21 mouse cellular contexts compared by ENCODE assay signal in genomic region chr7:105740089-105740795, GRCm38 (mm10). TPM values are rescaled to one million over a fixed set of nuclear protein-coding genes. Genes with fewer than 3 reads are reported as not detected.
DNase-seq lines count a peak whose midpoint lies in the region; ATAC-seq and TF ChIP-seq lines count a peak whose summit lies in the region.
"Had no signal": no experiment of that assay in that cellular context is flagged by ENCODE, and none has a peak within 500 bp of the region (broad histone marks: within the 10 kb centered on the region; RNA-seq: fewer than 3 reads in every experiment).

No protein-coding gene starts in this region.

- H3K27me3 ChIP-seq in embryonic facial prominence, embryonic 15.5 days = no peaks in the 10 kb centered on the region
- no peaks in the 10 kb centered on the region for H3K27me3 ChIP-seq in embryonic facial prominence, embryonic 10.5 days (replicated peaks; ENCODE audit: low read depth, poor library complexity, severe bottlenecking)
- no peaks in the 10 kb centered on the region for H3K27me3 ChIP-seq in heart, embryonic 13.5 days (replicated peaks)
- no peaks in the 10 kb centered on the region for H3K27me3 ChIP-seq in liver, embryonic 11.5 days (replicated peaks; ENCODE audit: control insufficient read depth, insufficient read depth, low read length)
- H3K27me3 ChIP-seq in liver, postnatal 0 days (ENCODE audit: insufficient read depth, low read length) = no peaks in the 10 kb centered on the region
- H3K27me3 ChIP-seq in liver, embryonic 13.5 days = no peaks in the 10 kb centered on the region
- H3K27me3 ChIP-seq: forebrain, embryonic 15.5 days; limb, embryonic 13.5 days had no signal

- ATAC-seq in embryonic facial prominence, embryonic 15.5 days (ENCODE audit: insufficient number of reproducible peaks, low FRiP score, low TSS enrichment, low read depth) = no peak
- ATAC-seq in heart, embryonic 13.5 days (ENCODE audit: extremely low read depth, insufficient number of reproducible peaks, low FRiP score, low TSS enrichment) = no peak
- ATAC-seq in liver, embryonic 11.5 days (replicated peaks; ENCODE audit: low FRiP score) = no peak
- no peak for ATAC-seq in liver, postnatal 0 days
- no peak for ATAC-seq in liver, embryonic 13.5 days (ENCODE audit: low read depth)
- ATAC-seq: CD4-positive, CD25-positive, alpha-beta regulatory T cell, adult 4 months; forebrain, embryonic 15.5 days; hindbrain, postnatal 0 days had no signal

- H3K4me1 ChIP-seq in embryonic facial prominence, embryonic 15.5 days = peaks cover 46% of the 10 kb centered on the region
- H3K4me1 ChIP-seq in embryonic facial prominence, embryonic 10.5 days = peaks cover 51% of the 10 kb centered on the region
- H3K4me1 ChIP-seq in heart, embryonic 13.5 days = peaks cover 47% of the 10 kb centered on the region
- H3K4me1 ChIP-seq in liver, embryonic 11.5 days (replicated peaks; ENCODE audit: control insufficient read depth, insufficient read depth, low read length) = peaks cover 32% of the 10 kb centered on the region
- H3K4me1 ChIP-seq in liver, postnatal 0 days (ENCODE audit: insufficient read depth) = peaks cover 29% of the 10 kb centered on the region
- peaks cover 63% of the 10 kb centered on the region for H3K4me1 ChIP-seq in liver, embryonic 13.5 days (replicated peaks)
- H3K4me1 ChIP-seq in lung, adult 2 months (ENCODE audit: control insufficient read depth, insufficient read depth, low read length) = peaks cover 18% of the 10 kb centered on the region

- no peaks in the 10 kb centered on the region for H3K9me3 ChIP-seq in embryonic facial prominence, embryonic 15.5 days (replicated peaks)
- H3K9me3 ChIP-seq in embryonic facial prominence, embryonic 10.5 days = no peaks in the 10 kb centered on the region
- no peaks in the 10 kb centered on the region for H3K9me3 ChIP-seq in heart, embryonic 13.5 days
- H3K9me3 ChIP-seq in liver, embryonic 11.5 days (ENCODE audit: control insufficient read depth, low read length) = no peaks in the 10 kb centered on the region
- no peaks in the 10 kb centered on the region for H3K9me3 ChIP-seq in liver, postnatal 0 days (ENCODE audit: low read length)
- no peaks in the 10 kb centered on the region for H3K9me3 ChIP-seq in liver, embryonic 13.5 days (replicated peaks)
- H3K9me3 ChIP-seq: forebrain, embryonic 15.5 days; G1E; hindbrain, embryonic 10.5 days; limb, embryonic 13.5 days had no signal

- no peak for TF ChIP-seq EP300 in liver, postnatal 0 days (IDR thresholded peaks at IDR 0.05; ENCODE audit: low read depth)

- peaks cover 35% of the 10 kb centered on the region for H3K36me3 ChIP-seq in embryonic facial prominence, embryonic 15.5 days
- peaks cover 38% of the 10 kb centered on the region for H3K36me3 ChIP-seq in embryonic facial prominence, embryonic 10.5 days (replicated peaks)
- peaks cover 41% of the 10 kb centered on the region for H3K36me3 ChIP-seq in heart, embryonic 13.5 days
- H3K36me3 ChIP-seq in liver, embryonic 11.5 days (ENCODE audit: control insufficient read depth, insufficient read depth, low read length) = peaks cover 24% of the 10 kb centered on the region
- peaks cover 26% of the 10 kb centered on the region for H3K36me3 ChIP-seq in liver, postnatal 0 days (replicated peaks; ENCODE audit: insufficient read depth, low read length)
- H3K36me3 ChIP-seq in liver, embryonic 13.5 days = peaks cover 38% of the 10 kb centered on the region

- no peak overlapping the region for H3K4me2 ChIP-seq in embryonic facial prominence, embryonic 15.5 days (replicated peaks)
- H3K4me2 ChIP-seq in heart, embryonic 13.5 days = no peak overlapping the region
- no peak overlapping the region for H3K4me2 ChIP-seq in liver, embryonic 11.5 days
- H3K4me2 ChIP-seq in liver, postnatal 0 days (ENCODE audit: low read depth, low read length) = no peak overlapping the region
- H3K4me2 ChIP-seq in liver, embryonic 13.5 days = no peak overlapping the region
- H3K4me2 ChIP-seq: forebrain, embryonic 15.5 days had no signal

- DNase-seq in embryonic facial prominence, embryonic 10.5 days (ENCODE audit: low spot score) = no peak
- no peak for DNase-seq in heart, postnatal 4 days
- DNase-seq in liver, embryonic 11.5 days (ENCODE audit: low spot score) = peak; percentile 28
- DNase-seq in liver, postnatal 0 days = no peak
- no peak for DNase-seq in liver, embryonic 13.5 days
- no peak for DNase-seq in lung, adult 2 months
- DNase-seq: adrenal gland, postnatal 25 days; heart, adult 18-20 months; kidney, adult 2 months; kidney, postnatal 4 days; retina, postnatal 1 day; right cerebral cortex, postnatal 4 days; thymus, postnatal 14 days had no signal

- WGBS in embryonic facial prominence, embryonic 15.5 days = 84% methylated on average over 13 of the region's 13 CpGs
- 91% methylated on average over 13 of the region's 13 CpGs for WGBS in embryonic facial prominence, embryonic 10.5 days
- WGBS in heart, embryonic 13.5 days = 89% methylated on average over 13 of the region's 13 CpGs
- WGBS in liver, embryonic 11.5 days = 90% methylated on average over 13 of the region's 13 CpGs
- 92% methylated on average over 13 of the region's 13 CpGs for WGBS in liver, postnatal 0 days (ENCODE audit: insufficient replicate concordance)
- 86% methylated on average over 13 of the region's 13 CpGs for WGBS in liver, embryonic 13.5 days (ENCODE audit: insufficient replicate concordance)
- WGBS in lung, adult 2 months = 88% methylated on average over 13 of the region's 13 CpGs

- no peak overlapping the region for H3K9ac ChIP-seq in embryonic facial prominence, embryonic 15.5 days
- H3K9ac ChIP-seq in heart, embryonic 13.5 days = 0 out of 2 replicates have a peak overlapping the region, but pooled peaks have one; percentile 68
- no peak overlapping the region for H3K9ac ChIP-seq in liver, embryonic 11.5 days (ENCODE audit: low read depth, low read length)
- H3K9ac ChIP-seq in liver, postnatal 0 days (replicated peaks) = no peak overlapping the region
- H3K9ac ChIP-seq in liver, embryonic 13.5 days = no peak overlapping the region
- H3K9ac ChIP-seq: forebrain, embryonic 15.5 days; limb, embryonic 13.5 days had no signal

- H3K4me3 ChIP-seq in embryonic facial prominence, embryonic 15.5 days (replicated peaks) = no peak overlapping the region
- H3K4me3 ChIP-seq in embryonic facial prominence, embryonic 10.5 days = no peak overlapping the region
- H3K4me3 ChIP-seq in heart, embryonic 13.5 days = no peak overlapping the region
- H3K4me3 ChIP-seq in liver, embryonic 11.5 days (ENCODE audit: low read depth, low read length) = no peak overlapping the region
- no peak overlapping the region for H3K4me3 ChIP-seq in liver, postnatal 0 days (ENCODE audit: low read depth, low read length)
- H3K4me3 ChIP-seq in liver, embryonic 13.5 days (replicated peaks) = no peak overlapping the region
- no peak overlapping the region for H3K4me3 ChIP-seq in lung, adult 2 months (replicated peaks; ENCODE audit: extremely low read depth, low read depth, low read length)
- H3K4me3 ChIP-seq: forebrain, embryonic 15.5 days; hindbrain, embryonic 10.5 days had no signal

- peak overlapping the region; percentile 89 for H3K27ac ChIP-seq in embryonic facial prominence, embryonic 15.5 days (replicated peaks)
- no peak overlapping the region for H3K27ac ChIP-seq in embryonic facial prominence, embryonic 10.5 days (replicated peaks)
- H3K27ac ChIP-seq in heart, embryonic 13.5 days (replicated peaks) = peak overlapping the region; percentile 98; the same call in 1 of the 2 replicates
- no peak overlapping the region for H3K27ac ChIP-seq in liver, embryonic 11.5 days (ENCODE audit: low read depth, low read length)
- no peak overlapping the region for H3K27ac ChIP-seq in liver, postnatal 0 days (ENCODE audit: low read depth)
- peak overlapping the region; percentile 40; the same call in 1 of the 2 replicates for H3K27ac ChIP-seq in liver, embryonic 13.5 days
- H3K27ac ChIP-seq: forebrain, embryonic 15.5 days; hindbrain, postnatal 0 days; limb, embryonic 13.5 days had no signal

- no peak for TF ChIP-seq CTCF in liver, postnatal 0 days (IDR thresholded peaks at IDR 0.05; ENCODE audit: low read depth)
- TF ChIP-seq CTCF in lung, adult 2 months (IDR thresholded peaks at IDR 0.05; ENCODE audit: insufficient read depth, low read length) = no peak

- TF ChIP-seq POLR2A in lung, adult 2 months (IDR thresholded peaks at IDR 0.05; ENCODE audit: borderline replicate concordance, extremely low read depth, low read depth, low read length) = no peak

RNA-seq across cellular contexts. Expression of gene Rrp8, which starts 3.1 kb away (rescaled TPM):
- 35.4 and 40.9 TPM in 2 replicates for polyA plus RNA-seq in embryonic facial prominence, embryonic 15.5 days (2015; fragmentation: Nextera tagmentation; extraction: Ambion mirVana)
- polyA plus RNA-seq in embryonic facial prominence, embryonic 10.5 days (2016; fragmentation: Nextera tagmentation; extraction: Ambion mirVana) = 45.3 and 45.4 TPM in 2 replicates
- 25.0 and 25.1 TPM in 2 replicates for polyA plus RNA-seq in heart, embryonic 13.5 days (2015; fragmentation: Nextera tagmentation; extraction: Ambion mirVana)
- 10 to 100 TPM; 15.1 to 17.8 TPM for total RNA-seq in heart, postnatal 4 days (2021)
- polyA plus RNA-seq in liver, embryonic 11.5 days (2014; fragmentation: Nextera tagmentation; extraction: Ambion mirVana) = 42.3 and 52.3 TPM in 2 replicates
- polyA plus RNA-seq in liver, postnatal 0 days (2015; fragmentation: Nextera tagmentation; extraction: Ambion mirVana) = 10.6 and 11.6 TPM in 2 replicates
- polyA plus RNA-seq in liver, embryonic 13.5 days (2015; fragmentation: Nextera tagmentation; extraction: Ambion mirVana) = 25.2 and 27.4 TPM in 2 replicates
- polyA plus RNA-seq in lung, adult 2 months (2012; rRNA removed) = 7.5 and 8.4 TPM in 2 replicates

RNA-seq across cellular contexts. Expression of gene Ilk, which starts 3.9 kb away (rescaled TPM):
- 357 and 386 TPM in 2 replicates for polyA plus RNA-seq in embryonic facial prominence, embryonic 15.5 days (2015; fragmentation: Nextera tagmentation; extraction: Ambion mirVana)
- polyA plus RNA-seq in embryonic facial prominence, embryonic 10.5 days (2016; fragmentation: Nextera tagmentation; extraction: Ambion mirVana) = 214 and 219 TPM in 2 replicates
- polyA plus RNA-seq in heart, embryonic 13.5 days (2015; fragmentation: Nextera tagmentation; extraction: Ambion mirVana) = 354 and 386 TPM in 2 replicates
- 100 to 1,000 TPM; 214 to 215 TPM for total RNA-seq in heart, postnatal 4 days (2021)
- 221 and 231 TPM in 2 replicates for polyA plus RNA-seq in liver, embryonic 11.5 days (2014; fragmentation: Nextera tagmentation; extraction: Ambion mirVana)
- 95.1 and 103 TPM in 2 replicates for polyA plus RNA-seq in liver, postnatal 0 days (2015; fragmentation: Nextera tagmentation; extraction: Ambion mirVana)
- 125 and 138 TPM in 2 replicates for polyA plus RNA-seq in liver, embryonic 13.5 days (2015; fragmentation: Nextera tagmentation; extraction: Ambion mirVana)
- 159 and 195 TPM in 2 replicates for polyA plus RNA-seq in lung, adult 2 months (2012; rRNA removed)

RNA-seq across cellular contexts. Expression of gene Taf10, which starts 3.9 kb away (rescaled TPM):
- 128 and 131 TPM in 2 replicates for polyA plus RNA-seq in embryonic facial prominence, embryonic 15.5 days (2015; fragmentation: Nextera tagmentation; extraction: Ambion mirVana)
- 154 and 163 TPM in 2 replicates for polyA plus RNA-seq in embryonic facial prominence, embryonic 10.5 days (2016; fragmentation: Nextera tagmentation; extraction: Ambion mirVana)
- 120 and 134 TPM in 2 replicates for polyA plus RNA-seq in heart, embryonic 13.5 days (2015; fragmentation: Nextera tagmentation; extraction: Ambion mirVana)
- 100 to 1,000 TPM; 122 to 125 TPM for total RNA-seq in heart, postnatal 4 days (2021)
- polyA plus RNA-seq in liver, embryonic 11.5 days (2014; fragmentation: Nextera tagmentation; extraction: Ambion mirVana) = 229 and 244 TPM in 2 replicates
- 104 and 110 TPM in 2 replicates for polyA plus RNA-seq in liver, postnatal 0 days (2015; fragmentation: Nextera tagmentation; extraction: Ambion mirVana)
- 130 and 158 TPM in 2 replicates for polyA plus RNA-seq in liver, embryonic 13.5 days (2015; fragmentation: Nextera tagmentation; extraction: Ambion mirVana)
- polyA plus RNA-seq in lung, adult 2 months (2012; rRNA removed) = 276 and 345 TPM in 2 replicates

RNA-seq across cellular contexts. Expression of gene Tpp1, which starts 11.8 kb away (rescaled TPM):
- 67.0 and 82.0 TPM in 2 replicates for polyA plus RNA-seq in embryonic facial prominence, embryonic 15.5 days (2015; fragmentation: Nextera tagmentation; extraction: Ambion mirVana)
- polyA plus RNA-seq in embryonic facial prominence, embryonic 10.5 days (2016; fragmentation: Nextera tagmentation; extraction: Ambion mirVana) = 45.0 and 49.2 TPM in 2 replicates
- 80.7 and 88.2 TPM in 2 replicates for polyA plus RNA-seq in heart, embryonic 13.5 days (2015; fragmentation: Nextera tagmentation; extraction: Ambion mirVana)
- total RNA-seq in heart, postnatal 4 days (2021) = 10 to 100 TPM; 40.5 to 42.2 TPM
- polyA plus RNA-seq in liver, embryonic 11.5 days (2014; fragmentation: Nextera tagmentation; extraction: Ambion mirVana) = 77.3 and 80.0 TPM in 2 replicates
- 60.9 and 65.8 TPM in 2 replicates for polyA plus RNA-seq in liver, postnatal 0 days (2015; fragmentation: Nextera tagmentation; extraction: Ambion mirVana)
- 51.2 and 63.6 TPM in 2 replicates for polyA plus RNA-seq in liver, embryonic 13.5 days (2015; fragmentation: Nextera tagmentation; extraction: Ambion mirVana)
- polyA plus RNA-seq in lung, adult 2 months (2012; rRNA removed) = 141 and 187 TPM in 2 replicates

RNA-seq across cellular contexts. Expression of gene Dchs1, which starts 47.2 kb away (rescaled TPM):
- 15.5 and 17.7 TPM in 2 replicates for polyA plus RNA-seq in embryonic facial prominence, embryonic 15.5 days (2015; fragmentation: Nextera tagmentation; extraction: Ambion mirVana)
- 13.7 and 14.8 TPM in 2 replicates for polyA plus RNA-seq in embryonic facial prominence, embryonic 10.5 days (2016; fragmentation: Nextera tagmentation; extraction: Ambion mirVana)
- polyA plus RNA-seq in heart, embryonic 13.5 days (2015; fragmentation: Nextera tagmentation; extraction: Ambion mirVana) = 4.7 and 5.9 TPM in 2 replicates
- total RNA-seq in heart, postnatal 4 days (2021) = 10 to 100 TPM; 36.3 to 40.0 TPM
- 5.0 and 5.8 TPM in 2 replicates for polyA plus RNA-seq in liver, embryonic 11.5 days (2014; fragmentation: Nextera tagmentation; extraction: Ambion mirVana)
- polyA plus RNA-seq in liver, postnatal 0 days (2015; fragmentation: Nextera tagmentation; extraction: Ambion mirVana) = 0.45 and 0.58 TPM in 2 replicates
- 0.73 and 0.74 TPM in 2 replicates for polyA plus RNA-seq in liver, embryonic 13.5 days (2015; fragmentation: Nextera tagmentation; extraction: Ambion mirVana)
- 13.9 and 14.8 TPM in 2 replicates for polyA plus RNA-seq in lung, adult 2 months (2012; rRNA removed)
- polyA plus RNA-seq: CD4-positive, CD25-positive, alpha-beta regulatory T cell, adult 4 months; G1E had no signal

Comparison
In these comparisons a context has a peak if more than half of its experiments do, and no peak if none do; other contexts are left out.
1. H3K27ac ChIP-seq: peak in embryonic facial prominence, embryonic 15.5 days (single experiment), heart, embryonic 13.5 days (single experiment) and liver, embryonic 13.5 days (single experiment); none in embryonic facial prominence, embryonic 10.5 days (single experiment), liver, embryonic 11.5 days (single experiment) and liver, postnatal 0 days (single experiment).